Mouse (Mus musculus): ENCODE measurements around the gene Rnf41.

Gene Rnf41

GRCm38 (mm10) chr10:128385902-128386301 is 25.6 kb upstream of the Rnf41 start:
- DNase-seq (ENCODE audit: low spot score in 2 of 2): no peak

- DNase-seq (ENCODE audit: low spot score in 2 of 2): no peak
Measured at GRCm38 (mm10) chr10:128388941-128389340, 22.5 kb upstream of the Rnf41 start.

- DNase-seq (ENCODE audit: low spot score in 2 of 2): peak in 1 of 2 experiments; percentile 22
Measured at GRCm38 (mm10) chr10:128389570-128389969, 21.9 kb upstream of the Rnf41 start.

- DNase-seq (ENCODE audit: low spot score in 2 of 2): no peak
Measured at GRCm38 (mm10) chr10:128390366-128390765, 21.1 kb upstream of the Rnf41 start.

GRCm38 (mm10) chr10:128391850-128392249 is 19.6 kb upstream of the Rnf41 start:
- DNase-seq (ENCODE audit: low spot score in 2 of 2): no peak

- no peak for DNase-seq (ENCODE audit: low spot score in 2 of 2)
Measured at GRCm38 (mm10) chr10:128396017-128396673, 15.3 kb upstream of the Rnf41 start.

- no peak for DNase-seq (ENCODE audit: low spot score in 2 of 2)
Measured at GRCm38 (mm10) chr10:128396716-128397264, 14.7 kb upstream of the Rnf41 start.

- DNase-seq (ENCODE audit: low spot score in 2 of 2): no peak
Measured at GRCm38 (mm10) chr10:128397466-128397865, 14.0 kb upstream of the Rnf41 start.

GRCm38 (mm10) chr10:128400338-128400737 is 11.1 kb upstream of the Rnf41 start:
- DNase-seq (ENCODE audit: low spot score in 2 of 2): no peak

- DNase-seq (ENCODE audit: low spot score in 2 of 2): no peak
Measured at GRCm38 (mm10) chr10:128401056-128401455, 10.4 kb upstream of the Rnf41 start, which contains the start of gene Slc39a5. Gene Slc39a5 (minus strand): TSS chr10:128401229.

- DNase-seq (ENCODE audit: low spot score in 2 of 2): no peak
Measured at GRCm38 (mm10) chr10:128401638-128402037, 9.8 kb upstream of the Rnf41 start.

- DNase-seq (ENCODE audit: low spot score in 2 of 2): no peak
Measured at GRCm38 (mm10) chr10:128403931-128404330, 7.5 kb upstream of the Rnf41 start.

- peak in 1 of 2 experiments; percentile 33 for DNase-seq (ENCODE audit: low spot score in 2 of 2)
Measured at GRCm38 (mm10) chr10:128408591-128409535, 2.6 kb upstream of the Rnf41 start.

- peak; percentile 98 to 99 for DNase-seq (ENCODE audit: low spot score in 2 of 2)
Measured at GRCm38 (mm10) chr10:128409692-128410559, 1.5 kb upstream of the Rnf41 start.

GRCm38 (mm10) chr10:128410560-128410845 is 954 bp upstream of the Rnf41 start:
- no peak for DNase-seq (ENCODE audit: low spot score in 2 of 2)

GRCm38 (mm10) chr10:128412055-128412381 is 561 bp downstream of the Rnf41 start:
- DNase-seq (ENCODE audit: low spot score in 2 of 2): peak in 1 of 2 experiments; percentile 18

GRCm38 (mm10) chr10:128412558-128412957 is 1.1 kb downstream of the Rnf41 start:
- DNase-seq (ENCODE audit: low spot score in 2 of 2): no peak

GRCm38 (mm10) chr10:128413076-128413475 is 1.6 kb downstream of the Rnf41 start:
- DNase-seq (ENCODE audit: low spot score in 2 of 2): no peak

- DNase-seq (ENCODE audit: low spot score in 2 of 2): no peak
Measured at GRCm38 (mm10) chr10:128414848-128415247, 3.4 kb downstream of the Rnf41 start.

GRCm38 (mm10) chr10:128422426-128422825 is 11.0 kb downstream of the Rnf41 start:
- no peak for DNase-seq (ENCODE audit: low spot score in 2 of 2)

GRCm38 (mm10) chr10:128424604-128425003 is 13.1 kb downstream of the Rnf41 start:
- DNase-seq (ENCODE audit: low spot score in 2 of 2): peak; percentile 50

- DNase-seq (ENCODE audit: low spot score in 2 of 2): no peak
Measured at GRCm38 (mm10) chr10:128425260-128425659, 13.8 kb downstream of the Rnf41 start.

Measured in spleen, postnatal 36 days (tissue).